Mouse (Mus musculus) midbrain, embryonic 16.5 days (tissue): ENCODE measurements around the gene Plch1. TPM values are rescaled to one million over a fixed set of nuclear protein-coding genes. Genes with fewer than 3 reads are reported as not detected.

Source experiments
- ATAC-seq: fragments of 200-750 bp; cut with Nextera tagmentation; 2 replicates; pipeline ENCODE4 v1.8.0; 2017; ENCODE audit warnings: moderate TSS enrichment
- H3K27ac ChIP-seq: fragments of 300-500 bp; sonication (generic); 2 replicates; pipeline ENCODE4 v1.5.1; 2014; ENCODE audit warnings: mild to moderate bottlenecking, low read length, mixed read lengths
- H3K27me3 ChIP-seq: fragments of 300-500 bp; sonication (generic); 2 replicates; pipeline ENCODE4 v1.6.1; 2014; ENCODE audit warnings: low read depth, low read length, mixed read lengths; ENCODE audit not compliant: control insufficient read depth, insufficient read depth
- H3K36me3 ChIP-seq: fragments of 300-500 bp; sonication (generic); 2 replicates; pipeline ENCODE4 v1.6.1; 2014; ENCODE audit warnings: mild to moderate bottlenecking, low read length, moderate library complexity, mixed read lengths; ENCODE audit not compliant: control insufficient read depth, insufficient read depth
- H3K4me1 ChIP-seq: fragments of 300-500 bp; sonication (generic); 2 replicates; pipeline ENCODE4 v1.6.1; 2014; ENCODE audit warnings: mild to moderate bottlenecking, low read length, mixed read lengths; ENCODE audit not compliant: control insufficient read depth, insufficient read depth
- H3K4me2 ChIP-seq: fragments of 300-500 bp; sonication (generic); 2 replicates; pipeline ENCODE4 v1.6.1; 2014; ENCODE audit warnings: mild to moderate bottlenecking, low read length, mixed read lengths
- H3K4me3 ChIP-seq: fragments of 300-500 bp; sonication (generic); 2 replicates; pipeline ENCODE4 v1.5.1; 2014; ENCODE audit warnings: low read depth, mild to moderate bottlenecking, low read length, moderate library complexity, mixed read lengths
- H3K9ac ChIP-seq: fragments of 300-500 bp; sonication (generic); 2 replicates; pipeline ENCODE4 v1.6.1; 2014; ENCODE audit warnings: low read depth, low read length, mixed read lengths
- H3K9me3 ChIP-seq: fragments of 300-500 bp; sonication (generic); replicated peaks from 2 replicates; pipeline ENCODE4 v1.6.1; 2014; ENCODE audit warnings: mild to moderate bottlenecking, low read length, mixed read lengths; ENCODE audit not compliant: control insufficient read depth, poor library complexity, severe bottlenecking
- WGBS: fragments of 180-500 bp; shearing (Covaris S2); extraction: QIAGEN DNeasy Blood & Tissue Kit; methylation state at CpG from one replicate; pipeline ENCODE4 v1.1.7; 2014; 5-methylcytosine and 5-hydroxymethylcytosine counted together
- polyA plus RNA-seq: library from polyadenylated mRNA; unstranded; fragments of >200 nt; fragmentation: Nextera tagmentation; extraction: Ambion mirVana; gene quantifications from 2 replicates; pipeline ENCODE4 v1.2.1, GENCODE M21; 2015

Plch1 gene
- polyA plus RNA-seq, 1 experiment from 2014 or later: 11.9 TPM

GRCm38 (mm10) chr3:63900021-63900571 is 824 bp upstream of the Plch1 start:
- Histone ChIP-seq H3K4me3 (peak overlapping the region; percentile 84), H3K4me1 (peaks cover 19% of the 10 kb centered on the region), H3K9ac (no peak overlapping the region; the same call in 1 of the 2 replicates), H3K27ac (peak overlapping the region; percentile 34; the same call in 1 of the 2 replicates), H3K9me3 (no peaks in the 10 kb centered on the region), H3K36me3 (no peaks in the 10 kb centered on the region), H3K27me3 (no peaks in the 10 kb centered on the region), H3K4me2 (peak overlapping the region; percentile 93)
- under 1% methylated on average over 12 of the region's 12 CpGs for WGBS
- peak; percentile 4; the same call in 1 of the 2 replicates for ATAC-seq

- ATAC-seq: peak; percentile 95
- no peaks in the 10 kb centered on the region for H3K27me3 ChIP-seq
- peak overlapping the region; percentile 93 for H3K4me2 ChIP-seq
- H3K27ac ChIP-seq: peak overlapping the region; percentile 91
- H3K4me3 ChIP-seq: peak overlapping the region; percentile 84
- H3K4me1 ChIP-seq: peaks cover 18% of the 10 kb centered on the region
- no peaks in the 10 kb centered on the region for H3K36me3 ChIP-seq
- H3K9me3 ChIP-seq: no peaks in the 10 kb centered on the region
- peak overlapping the region; percentile 84 for H3K9ac ChIP-seq
- under 1% methylated on average over 41 of the region's 41 CpGs for WGBS
Measured at GRCm38 (mm10) chr3:63898581-63899308, 527 bp downstream of the Plch1 start.

GRCm38 (mm10) chr3:63897177-63897576 is 2.1 kb downstream of the Plch1 start:
- Histone ChIP-seq H3K9me3 (no peaks in the 10 kb centered on the region), H3K36me3 (no peaks in the 10 kb centered on the region), H3K4me1 (peaks cover 18% of the 10 kb centered on the region), H3K9ac (no peak overlapping the region), H3K4me3 (no peak overlapping the region), H3K4me2 (peak overlapping the region; percentile 93), H3K27ac (no peak overlapping the region), H3K27me3 (no peaks in the 10 kb centered on the region)
- ATAC-seq: no peak
- 3% methylated on average over 1 of the region's 1 CpGs for WGBS

- H3K4me2 ChIP-seq: 0 out of 2 replicates have a peak overlapping the region, but pooled peaks have one; percentile 25
- 40% methylated on average over 4 of the region's 4 CpGs for WGBS
Measured at GRCm38 (mm10) chr3:63896303-63896702, 3.0 kb downstream of the Plch1 start.

GRCm38 (mm10) chr3:63895786-63896185 is 3.5 kb downstream of the Plch1 start:
- Histone ChIP-seq H3K27ac (no peak overlapping the region), H3K36me3 (no peaks in the 10 kb centered on the region), H3K4me3 (no peak overlapping the region), H3K4me1 (peaks cover 18% of the 10 kb centered on the region), H3K9me3 (no peaks in the 10 kb centered on the region), H3K4me2 (no peak overlapping the region), H3K27me3 (no peaks in the 10 kb centered on the region), H3K9ac (no peak overlapping the region)
- ATAC-seq: no peak
- 16% methylated on average over 2 of the region's 2 CpGs for WGBS

More at GRCm38 (mm10) chr3:63896303-63896702, 3.0 kb downstream of the Plch1 start:
- Histone ChIP-seq H3K4me3 (no peak overlapping the region), H3K9me3 (no peaks in the 10 kb centered on the region), H3K4me1 (peaks cover 18% of the 10 kb centered on the region), H3K27me3 (no peaks in the 10 kb centered on the region), H3K36me3 (no peaks in the 10 kb centered on the region), H3K27ac (no peak overlapping the region), H3K9ac (no peak overlapping the region)
- ATAC-seq: no peak

- H3K4me1 ChIP-seq: peaks cover 12% of the 10 kb centered on the region
- H3K9ac ChIP-seq: no peak overlapping the region
- no peak overlapping the region for H3K4me3 ChIP-seq
- ATAC-seq: no peak
- WGBS: 65% methylated on average over 7 of the region's 7 CpGs
- H3K4me2 ChIP-seq: no peak overlapping the region
- H3K27me3 ChIP-seq: no peaks in the 10 kb centered on the region
- H3K27ac ChIP-seq: no peak overlapping the region
- H3K9me3 ChIP-seq: no peaks in the 10 kb centered on the region
- no peaks in the 10 kb centered on the region for H3K36me3 ChIP-seq
Measured at GRCm38 (mm10) chr3:63893677-63894076, 5.6 kb downstream of the Plch1 start.

GRCm38 (mm10) chr3:63892154-63892553 is 7.1 kb downstream of the Plch1 start:
- Histone ChIP-seq H3K27ac (no peak overlapping the region), H3K4me3 (no peak overlapping the region), H3K9ac (no peak overlapping the region), H3K4me1 (peaks cover 3% of the 10 kb centered on the region), H3K36me3 (no peaks in the 10 kb centered on the region), H3K9me3 (no peaks in the 10 kb centered on the region), H3K4me2 (no peak overlapping the region), H3K27me3 (no peaks in the 10 kb centered on the region)
- WGBS: 42% methylated on average over 3 of the region's 3 CpGs
- no peak for ATAC-seq

GRCm38 (mm10) chr3:63881065-63881464 is 18.2 kb downstream of the Plch1 start:
- Histone ChIP-seq H3K9ac (no peak overlapping the region), H3K4me3 (no peak overlapping the region), H3K4me1 (peaks cover 8% of the 10 kb centered on the region), H3K27me3 (no peaks in the 10 kb centered on the region), H3K4me2 (no peak overlapping the region), H3K9me3 (0 out of 2 replicates have a peak, but pooled peaks cover 2% of the 10 kb centered on the region), H3K27ac (no peak overlapping the region), H3K36me3 (peaks cover 2% of the 10 kb centered on the region; the same call in 1 of the 2 replicates)
- WGBS: 84% methylated on average over 2 of the region's 2 CpGs
- ATAC-seq: no peak

- Histone ChIP-seq H3K4me3 (no peak overlapping the region), H3K36me3 (no peaks in the 10 kb centered on the region), H3K4me2 (no peak overlapping the region), H3K9me3 (no peaks in the 10 kb centered on the region), H3K9ac (0 out of 2 replicates have a peak overlapping the region, but pooled peaks have one; percentile 10), H3K27ac (peak overlapping the region; percentile 50), H3K4me1 (peaks cover 8% of the 10 kb centered on the region), H3K27me3 (no peaks in the 10 kb centered on the region)
- ATAC-seq: peak; percentile 91
- WGBS: 9% methylated on average over 4 of the region's 4 CpGs
Measured at GRCm38 (mm10) chr3:63878995-63879666, 20.1 kb downstream of the Plch1 start.
